27 mouse cellular contexts compared by ENCODE assay signal in the genomic region with DNA sequence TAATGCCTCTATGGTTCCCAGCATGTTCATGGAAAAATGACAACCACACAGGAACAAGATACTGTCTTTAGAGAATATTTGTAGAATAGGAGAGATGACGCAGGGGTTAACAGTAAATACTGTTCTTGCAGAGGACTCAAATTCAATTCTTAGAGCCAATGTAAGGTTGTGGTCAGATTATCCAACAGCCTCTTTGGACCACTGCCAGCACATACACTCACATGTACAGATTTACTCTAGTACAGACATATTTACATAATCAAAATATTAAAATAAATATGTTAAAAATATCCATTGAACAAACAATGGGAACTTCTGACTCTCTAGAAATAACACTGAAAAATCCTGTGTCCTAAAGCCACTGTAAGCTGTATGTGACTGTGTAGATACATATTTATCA.
"Had no signal": no experiment of that assay in that cellular context is flagged by ENCODE, and none has a peak within 500 bp of the region (broad histone marks: within the 10 kb centered on the region; RNA-seq: fewer than 3 reads in every experiment).

No protein-coding gene starts in this region.

- H3K9me3 ChIP-seq: embryonic facial prominence, embryonic 10.5 days; embryonic facial prominence, embryonic 12.5 days; embryonic facial prominence, embryonic 13.5 days; embryonic facial prominence, embryonic 15.5 days; forebrain, embryonic 10.5 days; forebrain, embryonic 12.5 days; forebrain, embryonic 13.5 days; forebrain, embryonic 15.5 days had no signal

- H3K27me3 ChIP-seq: embryonic facial prominence, embryonic 12.5 days; embryonic facial prominence, embryonic 13.5 days; embryonic facial prominence, embryonic 15.5 days; forebrain, embryonic 12.5 days; forebrain, embryonic 13.5 days; forebrain, embryonic 15.5 days had no signal

- ATAC-seq: forebrain, embryonic 13.5 days; forebrain, embryonic 14.5 days; forebrain, embryonic 15.5 days; forebrain, postnatal 0 days had no signal

- H3K9ac ChIP-seq: embryonic facial prominence, embryonic 12.5 days; embryonic facial prominence, embryonic 13.5 days; embryonic facial prominence, embryonic 15.5 days; forebrain, embryonic 12.5 days; forebrain, embryonic 13.5 days; forebrain, embryonic 15.5 days; forebrain, postnatal 0 days had no signal

- H3K4me3 ChIP-seq: embryonic facial prominence, embryonic 10.5 days; embryonic facial prominence, embryonic 12.5 days; embryonic facial prominence, embryonic 13.5 days; embryonic facial prominence, embryonic 15.5 days; erythroblast, embryonic 14.5 days; forebrain, embryonic 10.5 days; forebrain, embryonic 12.5 days; forebrain, embryonic 13.5 days; forebrain, embryonic 15.5 days; gastrocnemius, adult 2 months had no signal

- H3K27ac ChIP-seq: embryonic facial prominence, embryonic 10.5 days; embryonic facial prominence, embryonic 12.5 days; embryonic facial prominence, embryonic 13.5 days; embryonic facial prominence, embryonic 15.5 days; forebrain, embryonic 10.5 days; forebrain, embryonic 12.5 days; forebrain, embryonic 13.5 days; forebrain, embryonic 15.5 days; gastrocnemius, adult 2 months had no signal

- H3K4me1 ChIP-seq: embryonic facial prominence, embryonic 10.5 days; embryonic facial prominence, embryonic 12.5 days; embryonic facial prominence, embryonic 13.5 days; embryonic facial prominence, embryonic 15.5 days; forebrain, embryonic 10.5 days; forebrain, embryonic 12.5 days had no signal

- H3K36me3 ChIP-seq: embryonic facial prominence, embryonic 10.5 days; embryonic facial prominence, embryonic 12.5 days; embryonic facial prominence, embryonic 13.5 days; embryonic facial prominence, embryonic 15.5 days; forebrain, embryonic 10.5 days; forebrain, embryonic 12.5 days; forebrain, embryonic 15.5 days had no signal

- H3K4me2 ChIP-seq: embryonic facial prominence, embryonic 12.5 days; embryonic facial prominence, embryonic 13.5 days; embryonic facial prominence, embryonic 15.5 days; forebrain, embryonic 12.5 days; forebrain, embryonic 13.5 days; forebrain, embryonic 15.5 days had no signal

- DNase-seq: cerebellum, adult 2 months; cerebellum, adult 8-10 months; cerebellum, adult 9-10 months; cerebellum, adult 9-11 months; cerebellum, postnatal 10 days; cerebellum, postnatal 14 days; cerebellum, postnatal 25 days; cerebellum, postnatal 36 days; embryo, embryonic 11 days; forebrain, postnatal 0 days; gastrocnemius, adult 2 months; gastrocnemius, postnatal 10 days; gastrocnemius, postnatal 14 days; gastrocnemius, postnatal 25 days; gastrocnemius, postnatal 36 days; heart, adult 11 months; heart, adult 18-20 months had no signal
